Mouse (Mus musculus) small intestine, adult 2 months (tissue): ENCODE data around the gene Ivns1abp.

Experiments used
- CTCF ChIP-seq: fragments of 200-500 bp; IDR thresholded peaks from 2 replicates; pipeline ENCODE4 v1.5.1; 2012; ENCODE audit warnings: low read depth, mild to moderate bottlenecking, control low read depth, inconsistent platforms, low read length, moderate library complexity, mixed read lengths; ENCODE audit not compliant: insufficient replicate concordance, insufficient read length; ENCODE audit errors: extremely low read depth
- POLR2A ChIP-seq: fragments of 200-500 bp; IDR thresholded peaks from 2 replicates; pipeline ENCODE4 v1.6.1; 2012; ENCODE audit warnings: low read depth, mild to moderate bottlenecking, control low read depth, inconsistent platforms, low read length, moderate library complexity

GRCm38 (mm10) chr1:151320408-151320807 lies 23.9 kb upstream of the Ivns1abp start:
- TF ChIP-seq POLR2A (no peak), CTCF (no peak)
